Mouse (Mus musculus): ENCODE measurements around the gene Sec14l1. TPM values are rescaled to one million over a fixed set of nuclear protein-coding genes. Genes with fewer than 3 reads are reported as not detected.

Gene Sec14l1
- polyA plus RNA-seq, 1 experiment, result 49.2 TPM

DNA sequence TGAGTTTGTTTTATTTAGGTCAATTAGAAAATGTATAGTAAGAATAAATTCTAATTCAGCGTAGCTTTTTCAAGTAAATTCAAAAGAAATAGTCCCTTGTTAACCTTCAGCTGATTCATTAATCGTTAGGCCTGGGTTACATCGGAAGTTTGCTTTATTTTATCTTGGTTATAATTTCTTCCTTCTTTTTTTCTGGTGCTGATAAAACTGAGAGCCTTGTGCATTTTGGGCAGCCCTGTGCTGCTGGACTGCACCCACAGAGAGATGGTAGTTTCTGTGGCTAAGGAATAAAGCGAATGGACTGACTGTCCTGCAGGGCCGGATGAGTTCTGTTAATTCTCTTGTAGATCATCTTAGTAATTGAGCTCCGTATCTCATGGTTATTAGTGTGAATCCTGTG is 37.6 kb downstream of the Sec14l1 start:
- Histone ChIP-seq H3K4me3 (ENCODE audit: low read depth, low read length) (no peak overlapping the region), H3K27me3 (ENCODE audit: control insufficient read depth, insufficient read depth, low read length) (no peaks in the 10 kb centered on the region), H3K4me1 (ENCODE audit: control insufficient read depth, insufficient read depth, insufficient read length, low read length) (peaks cover 17% of the 10 kb centered on the region), H3K36me3 (ENCODE audit: control insufficient read depth, insufficient read depth, low read length) (peaks cover 76% of the 10 kb centered on the region), H3K27ac (ENCODE audit: insufficient read depth, low read depth, low read length) (no peak overlapping the region)
- TF ChIP-seq POLR2A (IDR thresholded peaks at IDR 0.05; ENCODE audit: low read depth, low read length), result no peak
- TF ChIP-seq CTCF (IDR thresholded peaks at IDR 0.05; ENCODE audit: extremely low read depth, insufficient read length, insufficient replicate concordance, low read depth, low read length), result no peak
- 81% methylated on average over 6 of the region's 6 CpGs for WGBS

DNA sequence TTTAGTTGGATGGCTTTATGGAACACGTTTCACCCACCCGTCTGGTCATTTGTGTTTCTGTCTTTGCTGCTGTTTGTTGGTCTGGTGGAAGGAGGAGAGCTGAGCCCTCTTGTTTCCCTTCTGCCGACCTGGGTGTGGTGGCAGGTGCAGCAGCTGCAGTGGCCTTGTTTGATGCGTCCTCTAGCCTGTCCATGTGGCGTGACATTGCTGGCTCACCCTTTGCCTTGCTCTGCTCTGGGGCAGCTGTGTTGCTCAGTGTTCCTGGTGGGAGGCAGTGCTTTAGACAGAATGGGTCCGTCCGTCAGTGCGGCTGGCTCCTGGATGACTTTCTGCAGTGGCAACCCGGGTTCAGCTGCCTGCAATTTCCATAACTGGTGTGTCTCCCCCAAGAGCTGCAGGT is 38.6 kb downstream of the Sec14l1 start:
- TF ChIP-seq POLR2A (IDR thresholded peaks at IDR 0.05; ENCODE audit: low read depth, low read length) (no peak), CTCF (IDR thresholded peaks at IDR 0.05; ENCODE audit: extremely low read depth, insufficient read length, insufficient replicate concordance, low read depth, low read length) (no peak)
- H3K36me3 ChIP-seq (ENCODE audit: control insufficient read depth, insufficient read depth, low read length), result peaks cover 75% of the 10 kb centered on the region
- H3K4me1 ChIP-seq (ENCODE audit: control insufficient read depth, insufficient read depth, insufficient read length, low read length), result peaks cover 17% of the 10 kb centered on the region
- 53% methylated on average over 9 of the region's 9 CpGs for WGBS
- H3K4me3 ChIP-seq (ENCODE audit: low read depth, low read length), result no peak overlapping the region
- peak overlapping the region; percentile 17; the same call in 1 of the 2 replicates for H3K27ac ChIP-seq (ENCODE audit: insufficient read depth, low read depth, low read length)
- no peaks in the 10 kb centered on the region for H3K27me3 ChIP-seq (ENCODE audit: control insufficient read depth, insufficient read depth, low read length)

DNA sequence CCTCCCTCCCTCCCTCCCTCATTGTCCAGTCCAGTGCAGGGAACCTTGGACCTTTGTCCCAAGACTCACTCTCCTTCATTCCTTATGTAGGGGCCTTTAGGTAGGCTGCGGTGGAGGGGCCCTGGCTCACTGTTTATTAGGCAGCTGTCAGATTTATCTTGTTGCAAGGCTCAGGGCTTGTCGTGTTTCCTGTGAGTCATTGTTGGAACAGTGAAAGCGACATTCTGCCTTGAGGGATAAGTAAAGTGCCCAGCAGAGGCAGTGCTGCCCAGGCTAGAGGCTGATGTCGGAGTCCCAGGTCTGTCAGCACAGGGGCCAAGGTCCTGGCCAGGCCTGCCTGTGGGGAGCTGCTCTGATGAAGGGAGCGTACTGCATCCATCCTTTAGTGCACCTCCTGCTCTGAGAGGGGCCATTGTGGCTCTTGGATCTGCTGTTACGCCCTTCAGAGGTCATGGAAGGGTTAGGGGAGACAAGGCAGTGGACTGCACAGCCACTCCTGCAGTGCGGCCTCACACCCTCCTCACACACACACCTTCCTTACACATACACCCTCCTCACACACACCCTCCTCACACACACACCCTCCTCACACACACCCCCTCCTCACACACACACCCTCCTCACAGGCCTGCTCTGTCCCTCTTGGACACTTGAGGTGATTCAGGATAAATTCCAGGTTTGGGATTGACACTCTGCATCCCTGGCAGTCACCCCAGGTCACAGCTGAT is 39.3 kb downstream of the Sec14l1 start:
- Histone ChIP-seq H3K36me3 (ENCODE audit: control insufficient read depth, insufficient read depth, low read length) (peaks cover 73% of the 10 kb centered on the region), H3K4me1 (ENCODE audit: control insufficient read depth, insufficient read depth, insufficient read length, low read length) (peaks cover 17% of the 10 kb centered on the region), H3K4me3 (ENCODE audit: low read depth, low read length) (no peak overlapping the region), H3K27ac (ENCODE audit: insufficient read depth, low read depth, low read length) (peak overlapping the region; percentile 62), H3K27me3 (ENCODE audit: control insufficient read depth, insufficient read depth, low read length) (no peaks in the 10 kb centered on the region)
- WGBS, result 48% methylated on average over 7 of the region's 7 CpGs
- peak; percentile 35; the same call in 1 of the 2 replicates for TF ChIP-seq CTCF (IDR thresholded peaks at IDR 0.05; ENCODE audit: extremely low read depth, insufficient read length, insufficient replicate concordance, low read depth, low read length)
- no peak for TF ChIP-seq POLR2A (IDR thresholded peaks at IDR 0.05; ENCODE audit: low read depth, low read length)

DNA sequence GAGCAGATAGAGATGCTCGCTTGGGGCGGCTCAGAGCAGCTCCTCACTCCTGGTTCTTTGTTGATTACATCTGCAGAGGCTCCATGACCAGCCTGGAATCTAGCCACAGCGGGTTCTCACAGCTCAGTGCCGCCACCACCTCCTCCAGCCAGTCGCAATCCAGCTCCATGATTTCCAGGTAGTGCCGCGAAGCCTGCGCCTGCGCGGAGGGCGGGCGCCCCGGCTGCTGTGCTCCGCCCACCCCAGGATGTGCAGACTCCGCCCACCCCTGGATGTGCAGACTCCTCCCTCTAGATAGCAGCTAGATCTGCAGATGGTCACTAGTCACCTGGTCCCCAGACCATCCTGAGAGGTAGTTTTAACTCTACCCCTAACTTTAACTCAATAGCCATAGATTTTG is 41.8 kb downstream of the Sec14l1 start:
- WGBS, result 74% methylated on average over 15 of the region's 15 CpGs
- Histone ChIP-seq H3K36me3 (ENCODE audit: control insufficient read depth, insufficient read depth, low read length) (peaks cover 53% of the 10 kb centered on the region), H3K4me1 (ENCODE audit: control insufficient read depth, insufficient read depth, insufficient read length, low read length) (peaks cover 17% of the 10 kb centered on the region), H3K4me3 (ENCODE audit: low read depth, low read length) (no peak overlapping the region), H3K27ac (ENCODE audit: insufficient read depth, low read depth, low read length) (no peak overlapping the region), H3K27me3 (ENCODE audit: control insufficient read depth, insufficient read depth, low read length) (no peaks in the 10 kb centered on the region)
- TF ChIP-seq CTCF (IDR thresholded peaks at IDR 0.05; ENCODE audit: extremely low read depth, insufficient read length, insufficient replicate concordance, low read depth, low read length) (no peak), POLR2A (IDR thresholded peaks at IDR 0.05; ENCODE audit: low read depth, low read length) (no peak)

DNA sequence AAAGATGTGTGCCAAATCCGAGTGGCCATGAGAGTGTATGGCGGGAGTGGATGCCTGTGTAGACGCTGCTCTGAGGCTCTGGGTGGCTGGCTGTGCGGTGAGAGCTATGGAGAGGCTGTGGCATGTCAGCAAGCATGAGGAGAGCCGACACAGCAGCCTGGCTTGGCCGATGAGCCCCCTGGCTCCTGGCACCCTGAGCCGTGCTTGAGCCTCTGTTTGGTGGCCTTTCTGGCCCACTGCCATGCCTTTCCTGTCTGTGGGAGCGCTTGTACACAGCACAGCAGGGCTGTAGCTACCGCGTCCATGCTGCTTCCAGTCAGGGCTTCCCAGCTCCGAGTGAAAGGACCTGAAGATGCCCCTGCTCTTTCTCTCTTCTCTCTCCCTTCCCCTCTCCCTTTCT is 43.4 kb downstream of the Sec14l1 start:
- Histone ChIP-seq H3K36me3 (ENCODE audit: control insufficient read depth, insufficient read depth, low read length) (peaks cover 43% of the 10 kb centered on the region), H3K4me3 (ENCODE audit: low read depth, low read length) (no peak overlapping the region), H3K27me3 (ENCODE audit: control insufficient read depth, insufficient read depth, low read length) (no peaks in the 10 kb centered on the region), H3K4me1 (ENCODE audit: control insufficient read depth, insufficient read depth, insufficient read length, low read length) (peaks cover 12% of the 10 kb centered on the region), H3K27ac (ENCODE audit: insufficient read depth, low read depth, low read length) (no peak overlapping the region)
- no peak for TF ChIP-seq CTCF (IDR thresholded peaks at IDR 0.05; ENCODE audit: extremely low read depth, insufficient read length, insufficient replicate concordance, low read depth, low read length)
- no peak for TF ChIP-seq POLR2A (IDR thresholded peaks at IDR 0.05; ENCODE audit: low read depth, low read length)
- 81% methylated on average over 11 of the region's 11 CpGs for WGBS

DNA sequence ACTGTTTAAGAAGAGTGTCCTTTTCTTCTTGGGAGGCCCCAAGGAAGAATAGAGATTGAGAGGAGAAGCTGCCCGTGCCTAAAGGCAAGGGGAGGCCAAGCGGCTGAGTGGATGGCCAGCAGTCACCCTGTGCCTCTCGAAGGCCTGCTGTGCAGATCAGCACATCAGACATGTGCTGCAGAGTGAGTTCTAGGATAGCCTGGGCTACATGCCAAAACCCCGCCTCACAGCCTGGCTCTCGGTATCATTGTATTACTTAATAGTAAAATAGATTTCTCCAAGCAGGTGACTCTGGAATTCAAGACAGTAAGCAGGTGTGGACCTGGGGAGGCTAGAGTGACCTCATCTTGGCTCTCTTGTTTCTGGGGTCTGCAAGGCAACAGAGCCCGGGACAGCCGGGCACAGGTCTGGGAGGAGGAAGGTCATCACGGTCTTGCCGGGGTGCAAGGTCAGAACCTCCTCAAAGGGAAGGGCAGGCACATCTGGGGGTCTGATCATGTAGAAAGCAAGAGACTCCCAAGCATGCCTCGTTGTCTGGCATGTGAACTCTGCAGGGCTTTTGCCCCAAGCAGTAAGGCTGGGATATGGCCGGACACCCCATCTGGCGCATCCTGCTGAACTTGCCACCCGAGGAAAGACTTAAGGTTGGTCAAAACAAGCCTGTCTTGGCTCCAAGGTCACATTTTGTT is 44.4 kb downstream of the Sec14l1 start:
- Histone ChIP-seq H3K27me3 (ENCODE audit: control insufficient read depth, insufficient read depth, low read length) (no peaks in the 10 kb centered on the region), H3K36me3 (ENCODE audit: control insufficient read depth, insufficient read depth, low read length) (peaks cover 42% of the 10 kb centered on the region), H3K4me1 (ENCODE audit: control insufficient read depth, insufficient read depth, insufficient read length, low read length) (peaks cover 4% of the 10 kb centered on the region), H3K4me3 (ENCODE audit: low read depth, low read length) (no peak overlapping the region), H3K27ac (ENCODE audit: insufficient read depth, low read depth, low read length) (no peak overlapping the region)
- 71% methylated on average over 13 of the region's 13 CpGs for WGBS
- no peak for TF ChIP-seq POLR2A (IDR thresholded peaks at IDR 0.05; ENCODE audit: low read depth, low read length)
- no peak for TF ChIP-seq CTCF (IDR thresholded peaks at IDR 0.05; ENCODE audit: extremely low read depth, insufficient read length, insufficient replicate concordance, low read depth, low read length)

DNA sequence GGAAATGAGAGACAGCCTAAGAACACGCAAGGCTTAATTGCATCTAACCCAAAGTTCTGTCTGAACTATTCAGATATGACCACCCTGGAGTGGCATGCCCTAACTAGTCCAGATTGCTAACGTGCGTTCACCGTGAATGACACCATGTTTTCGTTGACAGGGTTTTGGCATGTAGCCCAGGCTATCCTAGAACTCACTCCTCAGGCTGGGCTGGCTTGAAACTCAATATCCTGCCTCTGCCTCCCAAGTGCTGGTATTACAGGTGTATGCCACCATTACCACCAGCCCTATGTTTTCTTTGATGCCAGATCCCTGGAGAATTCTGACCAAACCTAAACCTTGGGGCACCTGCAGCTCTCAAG is 45.0 kb downstream of the Sec14l1 start:
- Histone ChIP-seq H3K27ac (ENCODE audit: insufficient read depth, low read depth, low read length) (no peak overlapping the region), H3K4me3 (ENCODE audit: low read depth, low read length) (no peak overlapping the region), H3K36me3 (ENCODE audit: control insufficient read depth, insufficient read depth, low read length) (peaks cover 38% of the 10 kb centered on the region), H3K4me1 (ENCODE audit: control insufficient read depth, insufficient read depth, insufficient read length, low read length) (no peaks in the 10 kb centered on the region), H3K27me3 (ENCODE audit: control insufficient read depth, insufficient read depth, low read length) (no peaks in the 10 kb centered on the region)
- no peak for TF ChIP-seq POLR2A (IDR thresholded peaks at IDR 0.05; ENCODE audit: low read depth, low read length)
- TF ChIP-seq CTCF (IDR thresholded peaks at IDR 0.05; ENCODE audit: extremely low read depth, insufficient read length, insufficient replicate concordance, low read depth, low read length), result no peak
- WGBS, result 80% methylated on average over 5 of the region's 5 CpGs
